ENCODE assay signal across 9 mouse cellular contexts in the genomic region with DNA sequence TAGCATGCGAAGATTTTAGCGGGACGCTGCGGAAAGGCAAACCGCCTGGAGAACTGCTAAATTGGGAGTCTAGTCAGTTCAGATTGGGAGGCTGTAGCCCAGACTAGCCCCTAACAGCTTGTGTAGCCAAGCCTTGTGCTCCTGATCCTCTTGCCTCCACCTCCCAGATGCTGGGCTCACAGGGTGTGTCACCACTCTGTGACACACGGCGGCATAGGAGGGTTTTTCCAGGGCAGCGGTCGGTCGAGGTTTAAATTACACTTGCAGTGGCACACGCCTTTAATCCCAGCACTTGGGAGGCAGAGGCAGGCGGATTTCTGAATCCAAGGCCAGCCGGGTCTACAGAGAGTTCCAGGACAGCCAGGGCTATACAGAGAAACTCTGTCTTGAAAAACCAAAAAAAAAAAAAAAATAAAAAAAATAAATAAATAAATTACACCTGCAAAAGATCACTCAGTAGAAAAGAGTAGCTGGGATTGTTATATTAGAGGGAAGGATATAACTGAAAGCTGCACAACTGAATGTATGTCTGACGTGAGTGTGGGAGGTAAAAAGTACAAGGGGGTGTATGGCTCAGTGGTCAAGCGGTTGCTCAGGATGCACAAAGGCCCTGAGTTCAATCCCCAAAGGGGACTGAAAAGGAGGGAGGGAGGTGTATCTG. TPM values are rescaled to one million over a fixed set of nuclear protein-coding genes. Genes with fewer than 3 reads are reported as not detected.
A peak's percentile ranks its signal among the peaks of the same experiment; 100 is the strongest.
DNase-seq lines count a peak whose midpoint lies in the region; ATAC-seq and TF ChIP-seq lines count a peak whose summit lies in the region.
"Had no signal": no experiment of that assay in that cellular context is flagged by ENCODE, and none has a peak within 500 bp of the region (broad histone marks: within the 10 kb centered on the region; RNA-seq: fewer than 3 reads in every experiment).

No protein-coding gene starts in this region.

- no peaks in the 10 kb centered on the region for H3K9me3 ChIP-seq in forebrain, embryonic 15.5 days
- H3K9me3 ChIP-seq in liver, embryonic 14.5 days (ENCODE audit: control insufficient read depth, low read length) = no peaks in the 10 kb centered on the region

- TF ChIP-seq EP300 in liver, embryonic 14.5 days (IDR thresholded peaks at IDR 0.05; ENCODE audit: low read depth) = no peak

- no peak for TF ChIP-seq CTCF in liver, embryonic 14.5 days (IDR thresholded peaks at IDR 0.05; ENCODE audit: low read depth)

- 0 out of 2 replicates have a peak, but pooled peaks cover 4% of the 10 kb centered on the region for H3K36me3 ChIP-seq in forebrain, embryonic 15.5 days
- H3K36me3 ChIP-seq in liver, embryonic 14.5 days (replicated peaks; ENCODE audit: control insufficient read depth, insufficient read depth, low read depth) = no peaks in the 10 kb centered on the region

- DNase-seq in cerebellum, adult 11-12 months = peak; percentile 46
- no peak for DNase-seq in cerebellum, adult 8-10 months
- peak; percentile 41 for DNase-seq in 3T3-L1 (ENCODE audit: low read depth, low spot score)
- DNase-seq in liver, embryonic 14.5 days (ENCODE audit: low read depth in 3 of 3, low spot score in 3 of 3) = no peak
- DNase-seq in adrenal gland, postnatal 4 days (ENCODE audit: low spot score in 2 of 2) = no peak
- DNase-seq in adrenal gland, postnatal 10 days = no peak

- peak overlapping the region; percentile 98 for H3K4me2 ChIP-seq in forebrain, embryonic 15.5 days (replicated peaks)
- H3K4me2 ChIP-seq in liver, embryonic 14.5 days (ENCODE audit: low read depth) = peak overlapping the region; percentile 82

- no peak for ATAC-seq in forebrain, embryonic 15.5 days (replicated peaks)
- ATAC-seq in liver, embryonic 14.5 days (ENCODE audit: insufficient read depth) = no peak
- no peak for ATAC-seq in activated CD4-positive, CD25-positive, alpha-beta regulatory T cell, adult 4 months

- peaks cover 24% of the 10 kb centered on the region for H3K4me1 ChIP-seq in forebrain, embryonic 15.5 days
- peaks cover 18 to 28% of the 10 kb centered on the region in 2 experiments for H3K4me1 ChIP-seq in liver, embryonic 14.5 days (replicated peaks; ENCODE audit: control insufficient read depth in 2 of 2, insufficient read depth in 2 of 2, low read length in 1 of 2)

- no peak overlapping the region for H3K9ac ChIP-seq in forebrain, embryonic 15.5 days (replicated peaks)
- H3K9ac ChIP-seq in liver, embryonic 14.5 days (replicated peaks) = no peak overlapping the region

- WGBS in forebrain, embryonic 15.5 days = 81% methylated on average over 15 of the region's 15 CpGs
- 66% methylated on average over 15 of the region's 15 CpGs for WGBS in liver, embryonic 14.5 days (ENCODE audit: insufficient replicate concordance)

- H3K4me3 ChIP-seq in forebrain, embryonic 15.5 days = peak overlapping the region; percentile 84
- peak overlapping the region; percentile 57 to 64 for H3K4me3 ChIP-seq in liver, embryonic 14.5 days (ENCODE audit: insufficient read depth in 1 of 2, low read depth in 2 of 2, low read length in 2 of 2)

- H3K27me3 ChIP-seq in forebrain, embryonic 15.5 days = no peaks in the 10 kb centered on the region
- no peaks in the 10 kb centered on the region for H3K27me3 ChIP-seq in liver, embryonic 14.5 days (ENCODE audit: control insufficient read depth, insufficient read depth, low read length)

- H3K27ac ChIP-seq in forebrain, embryonic 15.5 days (replicated peaks) = no peak overlapping the region
- H3K27ac ChIP-seq in liver, embryonic 14.5 days = no peak overlapping the region

RNA-seq across cellular contexts. Expression of gene Ung, which starts 0.5 kb away (rescaled TPM):
- 22.7 and 25.8 TPM in 2 replicates for polyA plus RNA-seq in forebrain, embryonic 15.5 days (2015; fragmentation: Nextera tagmentation; extraction: Ambion mirVana)
- 13.1 and 13.3 TPM in 2 replicates for polyA plus RNA-seq in liver, embryonic 14.5 days (2012; rRNA removed)
- 11.0 and 11.4 TPM in 2 replicates for polyA plus RNA-seq in liver, embryonic 14.5 days (2014; fragmentation: Nextera tagmentation; extraction: Ambion mirVana)
- total RNA-seq in adrenal gland, postnatal 4 days (2021) = 10 to 100 TPM; 15.3 to 17.0 TPM
- total RNA-seq in adrenal gland, postnatal 10 days (2021) = 10 to 100 TPM; 11.4 to 13.3 TPM
- polyA plus RNA-seq in activated CD4-positive, CD25-positive, alpha-beta regulatory T cell, adult 4 months (2017; shearing (Covaris generic)) = 1 to 10 TPM; 6.5 to 9.0 TPM

RNA-seq across cellular contexts. Expression of gene Alkbh2, which starts 1.7 kb away (rescaled TPM):
- 6.2 and 7.3 TPM in 2 replicates for polyA plus RNA-seq in forebrain, embryonic 15.5 days (2015; fragmentation: Nextera tagmentation; extraction: Ambion mirVana)
- 3.3 and 3.9 TPM in 2 replicates for polyA plus RNA-seq in liver, embryonic 14.5 days (2012; rRNA removed)
- polyA plus RNA-seq in liver, embryonic 14.5 days (2014; fragmentation: Nextera tagmentation; extraction: Ambion mirVana) = 4.5 and 5.7 TPM in 2 replicates
- 10 to 100 TPM in 1 of 2 experiments, 1 to 10 TPM in 1; 7.9 to 12.9 TPM for total RNA-seq in adrenal gland, postnatal 4 days (2021)
- 1 to 10 TPM; 6.3 to 8.6 TPM for total RNA-seq in adrenal gland, postnatal 10 days (2021)
- polyA plus RNA-seq in activated CD4-positive, CD25-positive, alpha-beta regulatory T cell, adult 4 months (2017; shearing (Covaris generic)) = 1 to 10 TPM; 2.8 to 5.1 TPM

RNA-seq across cellular contexts. Expression of gene Acacb, which starts 16.7 kb away (rescaled TPM):
- polyA plus RNA-seq in forebrain, embryonic 15.5 days (2015; fragmentation: Nextera tagmentation; extraction: Ambion mirVana) = 1.6 and 3.0 TPM in 2 replicates
- polyA plus RNA-seq in liver, embryonic 14.5 days (2012; rRNA removed) = 0.22 and 0.29 TPM in 2 replicates
- 0.20 and 0.44 TPM in 2 replicates for polyA plus RNA-seq in liver, embryonic 14.5 days (2014; fragmentation: Nextera tagmentation; extraction: Ambion mirVana)
- total RNA-seq in adrenal gland, postnatal 4 days (2021) = 10 to 100 TPM; 25.6 to 31.5 TPM
- 100 to 1,000 TPM; 113 to 138 TPM for total RNA-seq in adrenal gland, postnatal 10 days (2021)
- polyA plus RNA-seq in activated CD4-positive, CD25-positive, alpha-beta regulatory T cell, adult 4 months (2017; shearing (Covaris generic)) = 1 to 10 TPM in 1 of 2 experiments, under 1 TPM in 1; 0.95 to 3.1 TPM

RNA-seq across cellular contexts. Expression of gene Svop, which starts 38.3 kb away (rescaled TPM):
- polyA plus RNA-seq in forebrain, embryonic 15.5 days (2015; fragmentation: Nextera tagmentation; extraction: Ambion mirVana) = 81.8 and 87.2 TPM in 2 replicates
- 0.11 TPM in 1 of 2 replicates, not detected in the other for polyA plus RNA-seq in liver, embryonic 14.5 days (2012; rRNA removed)
- polyA plus RNA-seq in liver, embryonic 14.5 days (2014; fragmentation: Nextera tagmentation; extraction: Ambion mirVana) = 0.06 TPM in 1 of 2 replicates, not detected in the other
- 1 to 10 TPM; 6.2 to 7.5 TPM for total RNA-seq in adrenal gland, postnatal 4 days (2021)
- total RNA-seq in adrenal gland, postnatal 10 days (2021) = 1 to 10 TPM; 3.1 to 4.4 TPM
- not detected for polyA plus RNA-seq in activated CD4-positive, CD25-positive, alpha-beta regulatory T cell, adult 4 months (2017; shearing (Covaris generic))
- total RNA-seq: gastrocnemius, adult 18-20 months had no signal

Comparison
In these comparisons a context has a peak if more than half of its experiments do, and no peak if none do; other contexts are left out.
1. DNase-seq: peak in cerebellum, adult 11-12 months (single experiment) and 3T3-L1 (single experiment); none in cerebellum, adult 8-10 months (single experiment), liver, embryonic 14.5 days (0 of 3), adrenal gland, postnatal 4 days (0 of 2) and adrenal gland, postnatal 10 days (single experiment).